Mouse (Mus musculus) ES-Bruce4 (cell line): ENCODE results near the gene Ccdc180.

Source experiments
- CTCF ChIP-seq: IDR thresholded peaks from one replicate; pipeline ENCODE4 v1.8.1; 2011; ENCODE audit warnings: low read depth, low read length
- EP300 ChIP-seq: IDR thresholded peaks from 2 replicates; pipeline ENCODE4 v1.6.1; 2011; ENCODE audit warnings: low read depth, low read length; ENCODE audit not compliant: insufficient read depth
- POLR2A ChIP-seq: IDR thresholded peaks from one replicate; pipeline ENCODE4 v1.8.1; 2011; ENCODE audit warnings: low read length; ENCODE audit not compliant: insufficient read depth

DNA sequence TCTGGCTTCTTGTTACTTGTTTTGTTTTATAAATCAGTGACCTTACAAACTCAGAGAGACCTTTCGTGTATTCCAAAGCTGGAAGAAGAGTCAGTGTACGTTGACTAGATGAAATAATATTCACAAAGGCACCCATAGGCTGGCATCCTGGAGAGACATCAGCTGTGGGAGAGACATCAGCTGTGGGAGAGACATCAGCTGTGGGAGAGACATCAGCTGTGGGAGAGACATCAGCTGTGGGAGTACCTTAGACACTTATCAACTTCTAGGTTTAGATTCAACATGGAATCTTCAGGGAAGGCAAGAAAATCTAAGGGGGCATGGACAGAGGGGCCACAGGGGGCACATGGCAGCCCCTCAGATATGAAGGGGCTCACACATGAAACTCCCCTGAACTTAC, 43.8 kb upstream of the Ccdc180 start:
- TF ChIP-seq CTCF, result no peak
- no peak for TF ChIP-seq POLR2A
- no peak for TF ChIP-seq EP300
